8 mouse cellular contexts compared by ENCODE assay signal in the genomic region with DNA sequence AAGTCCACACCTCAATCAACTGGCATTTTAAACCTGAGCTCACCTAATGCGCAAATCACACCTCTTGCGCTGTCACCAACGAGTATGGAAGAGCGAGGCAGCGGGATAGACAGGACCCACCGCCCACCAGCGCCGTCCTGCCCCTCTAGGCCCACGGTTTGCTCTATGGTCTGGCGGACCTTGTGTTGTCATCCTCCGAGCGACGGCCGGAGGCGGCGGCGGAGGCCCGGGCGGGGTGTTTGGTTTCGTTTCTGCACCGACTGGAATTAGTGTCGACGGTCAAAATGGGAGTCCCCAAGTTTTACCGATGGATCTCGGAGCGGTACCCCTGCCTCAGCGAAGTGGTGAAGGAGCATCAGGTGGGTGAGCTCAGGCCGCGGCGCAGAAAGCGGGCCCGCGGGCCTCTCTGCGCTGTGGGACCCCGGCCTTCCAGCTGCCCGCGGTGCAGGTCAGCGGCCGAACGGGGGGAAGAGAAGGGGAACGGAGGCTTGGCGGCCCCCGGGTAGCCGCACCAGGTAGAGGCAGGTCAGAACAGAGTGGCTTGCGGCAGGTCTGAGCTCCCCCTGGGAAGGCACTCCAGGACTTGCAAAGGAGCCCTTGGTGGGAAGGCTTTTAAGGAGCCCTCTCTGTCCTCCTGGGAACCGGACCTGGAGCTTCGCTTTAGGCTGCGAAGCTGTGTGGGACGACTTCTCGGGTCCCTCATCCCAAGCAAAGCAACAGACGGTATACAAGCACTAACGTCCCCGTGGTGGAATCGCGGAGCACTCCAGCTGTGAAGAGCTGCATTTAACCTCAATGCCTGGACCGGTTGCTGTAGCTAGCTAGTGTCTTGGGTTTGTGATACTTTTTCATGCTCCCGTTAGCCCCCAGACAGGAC. TPM values are rescaled to one million over a fixed set of nuclear protein-coding genes. Genes with fewer than 3 reads are reported as not detected.
A peak's percentile ranks its signal among the peaks of the same experiment; 100 is the strongest.
DNase-seq lines count a peak whose midpoint lies in the region; ATAC-seq and TF ChIP-seq lines count a peak whose summit lies in the region.

Gene Xrn1, plus strand, starts transcription at position 176 of the 877 bp plus-strand sequence.

- DNase-seq in ES-E14 (ENCODE audit: low read depth, low spot score) = peak; percentile 90
- DNase-seq in cerebellum, adult 11-12 months = peak; percentile 88
- DNase-seq in heart, postnatal 36 days = peak; percentile 93 to 94
- DNase-seq in layer of hippocampus, adult 2 months (ENCODE audit: low spot score in 2 of 2) = peak; percentile 89 to 93
- peak; percentile 97 for DNase-seq in lung, embryonic 14.5 days
- peak; percentile 92 for DNase-seq in thymus, adult 2 months

- in situ Hi-C loops in ES-E14 (cut with MboI; ENCODE audit: low sequenced_read_pairs in 2 of 2, unreplicated experiment in 2 of 2) = no loop called here

- peak; percentile 45; the same call in 1 of the 2 replicates for TF ChIP-seq POLR2A in olfactory bulb, adult 2 months (IDR thresholded peaks at IDR 0.05; ENCODE audit: insufficient read depth, low read depth, low read length)
- TF ChIP-seq POLR2A in thymus, adult 2 months (IDR thresholded peaks at IDR 0.05; ENCODE audit: control insufficient read depth, extremely low read depth, insufficient read depth, low read length, poor library complexity) = peak; percentile 85

- intact Hi-C loops in heart, postnatal 36 days (cut with DNase I) = loop anchor here (5.0 to 10.0 kb wide), 3 partner anchors 162 to 440 kb away; partner anchors contain the start of genes Gk5 and U2surp

- no peaks in the 10 kb centered on the region for H3K36me3 ChIP-seq in ES-E14 (ENCODE audit: control insufficient read depth, insufficient read depth, low read length, poor library complexity, severe bottlenecking)
- H3K36me3 ChIP-seq in forebrain, embryonic 16.5 days (ENCODE audit: control insufficient read depth, insufficient read depth) = peaks cover 3% of the 10 kb centered on the region; the same call in 1 of the 2 replicates
- peaks cover 22% of the 10 kb centered on the region; the same call in 1 of the 2 replicates for H3K36me3 ChIP-seq in lung, embryonic 14.5 days (ENCODE audit: insufficient read depth)
- H3K36me3 ChIP-seq in thymus, adult 2 months (ENCODE audit: control insufficient read depth, insufficient read depth, low read length) = no peaks in the 10 kb centered on the region

- peak within 1 kb of the TSS; percentile 45 for H3K27ac ChIP-seq in ES-E14 (ENCODE audit: insufficient read depth, low read depth, low read length, poor library complexity, severe bottlenecking)
- peak within 1 kb of the TSS; percentile 75 for H3K27ac ChIP-seq in forebrain, embryonic 16.5 days (ENCODE audit: low read length)
- peak within 1 kb of the TSS; percentile 94 for H3K27ac ChIP-seq in layer of hippocampus, adult 2 months
- H3K27ac ChIP-seq in lung, embryonic 14.5 days (ENCODE audit: low read depth) = peak within 1 kb of the TSS; percentile 95
- H3K27ac ChIP-seq in olfactory bulb, adult 2 months (ENCODE audit: insufficient read depth, low read depth, low read length) = peak within 1 kb of the TSS; percentile 46
- peak within 1 kb of the TSS; percentile 68 for H3K27ac ChIP-seq in thymus, adult 2 months (ENCODE audit: control insufficient read depth, insufficient read depth, low read length)

- no peak for TF ChIP-seq CTCF in layer of hippocampus, adult 2 months (conservative IDR thresholded peaks at IDR 0.05)
- no peak for TF ChIP-seq CTCF in lung, embryonic 14.5 days (IDR thresholded peaks at IDR 0.05; ENCODE audit: low read depth)
- TF ChIP-seq CTCF in olfactory bulb, adult 2 months (IDR thresholded peaks at IDR 0.05; ENCODE audit: insufficient read depth, low read depth, low read length) = no peak
- TF ChIP-seq CTCF in thymus, adult 2 months (IDR thresholded peaks at IDR 0.05; ENCODE audit: borderline replicate concordance, control insufficient read depth, extremely low read depth, insufficient read depth, low read length, poor library complexity) = no peak; the same call in 1 of the 2 replicates

- H3K9ac ChIP-seq in ES-E14 (ENCODE audit: insufficient read depth, low read depth, low read length, poor library complexity, severe bottlenecking) = peak within 1 kb of the TSS; percentile 90
- H3K9ac ChIP-seq in forebrain, embryonic 16.5 days (replicated peaks; ENCODE audit: low read depth, low read length) = peak within 1 kb of the TSS; percentile 86
- peak within 1 kb of the TSS; percentile 99 for H3K9ac ChIP-seq in lung, embryonic 14.5 days

- H3K4me2 ChIP-seq in forebrain, embryonic 16.5 days (ENCODE audit: low read length) = peak within 1 kb of the TSS; percentile 79
- peak within 1 kb of the TSS; percentile 73 for H3K4me2 ChIP-seq in lung, embryonic 14.5 days

- H3K27me3 ChIP-seq in forebrain, embryonic 16.5 days (replicated peaks; ENCODE audit: control insufficient read depth, insufficient read depth, low read length) = no peaks in the 10 kb centered on the region
- H3K27me3 ChIP-seq in lung, embryonic 14.5 days (ENCODE audit: insufficient read depth, low read length) = no peaks in the 10 kb centered on the region
- no peaks in the 10 kb centered on the region for H3K27me3 ChIP-seq in thymus, adult 2 months (ENCODE audit: control insufficient read depth, insufficient read depth, low read length)

- H3K4me1 ChIP-seq in ES-E14 (ENCODE audit: control insufficient read depth in 2 of 2, insufficient read depth in 2 of 2, low read length in 2 of 2, poor library complexity in 1 of 2) = peaks cover 0 to 7% of the 10 kb centered on the region in 2 experiments; a peak in 1 of 4 replicates
- peaks cover 6% of the 10 kb centered on the region; the same call in 1 of the 2 replicates for H3K4me1 ChIP-seq in forebrain, embryonic 16.5 days (replicated peaks; ENCODE audit: control insufficient read depth, insufficient read depth, low read length)
- no peaks in the 10 kb centered on the region for H3K4me1 ChIP-seq in lung, embryonic 14.5 days (ENCODE audit: insufficient read depth)
- peaks cover 6% of the 10 kb centered on the region; the same call in 1 of the 2 replicates for H3K4me1 ChIP-seq in olfactory bulb, adult 2 months (ENCODE audit: control insufficient read depth, insufficient read depth, low read length)
- peaks cover 12% of the 10 kb centered on the region for H3K4me1 ChIP-seq in thymus, adult 2 months (replicated peaks; ENCODE audit: control insufficient read depth, insufficient read depth, low read length)

- peak within 1 kb of the TSS; percentile 87 for H3K4me3 ChIP-seq in ES-E14 (ENCODE audit: insufficient read depth in 1 of 2, low read depth in 1 of 2, low read length in 2 of 2, poor library complexity in 1 of 2, severe bottlenecking in 1 of 2)
- H3K4me3 ChIP-seq in forebrain, embryonic 16.5 days (replicated peaks; ENCODE audit: low read length) = peak within 1 kb of the TSS; percentile 98
- H3K4me3 ChIP-seq in layer of hippocampus, adult 2 months = peak within 1 kb of the TSS; percentile 95
- peak within 1 kb of the TSS; percentile 99 for H3K4me3 ChIP-seq in lung, embryonic 14.5 days (ENCODE audit: low read depth, low read length)
- peak within 1 kb of the TSS; percentile 76 for H3K4me3 ChIP-seq in olfactory bulb, adult 2 months (ENCODE audit: insufficient read depth, low read depth, low read length)
- peak within 1 kb of the TSS; percentile 91 for H3K4me3 ChIP-seq in thymus, adult 2 months (ENCODE audit: control insufficient read depth, insufficient read depth, low read length)

- peak; percentile 99 for ATAC-seq in forebrain, embryonic 16.5 days
- ATAC-seq in lung, embryonic 14.5 days (ENCODE audit: insufficient read depth) = peak; percentile 100

- under 1% methylated on average over 57 of the region's 57 CpGs for WGBS in forebrain, embryonic 16.5 days
- under 1% methylated on average over 57 of the region's 57 CpGs for WGBS in lung, embryonic 14.5 days
- WGBS in olfactory bulb, adult 2 months = under 1% methylated on average over 57 of the region's 57 CpGs
- under 1% methylated on average over 57 of the region's 57 CpGs for WGBS in thymus, adult 2 months

- H3K9me3 ChIP-seq in ES-E14 (ENCODE audit: control insufficient read depth, insufficient read depth, low read depth, low read length) = no peaks in the 10 kb centered on the region
- no peaks in the 10 kb centered on the region for H3K9me3 ChIP-seq in forebrain, embryonic 16.5 days (ENCODE audit: control insufficient read depth, low read length)
- no peaks in the 10 kb centered on the region for H3K9me3 ChIP-seq in lung, embryonic 14.5 days (ENCODE audit: low read depth, low read length)

TF ChIP-seq in ES-E14, 5 proteins besides CTCF, POLR2A, EP300 and RAD21:
- TF ChIP-seq MAFK (IDR thresholded peaks at IDR 0.05; ENCODE audit: insufficient read depth, low read depth, low read length) (no peak), HCFC1 (IDR thresholded peaks at IDR 0.05; ENCODE audit: borderline replicate concordance, insufficient read depth, low read length) (peak; percentile 80)
TF ChIP-seq in ES-E14: peak in this region for 1.

RNA-seq across cellular contexts. Expression of gene Xrn1, which starts in this region (rescaled TPM):
- 15.2 and 16.5 TPM in 2 replicates for total RNA-seq in ES-E14 (2012; rRNA removed)
- polyA plus RNA-seq in forebrain, embryonic 16.5 days (2015; fragmentation: Nextera tagmentation; extraction: Ambion mirVana) = 18.3 and 19.1 TPM in 2 replicates
- 10 to 100 TPM; 16.1 to 16.8 TPM for total RNA-seq in heart, postnatal 36 days (2021)
- 10 to 100 TPM; 27.8 to 33.1 TPM for total RNA-seq in layer of hippocampus, adult 2 months (2021)
- 21.1 and 22.7 TPM in 2 replicates for polyA plus RNA-seq in lung, embryonic 14.5 days (2014; fragmentation: Nextera tagmentation; extraction: Ambion mirVana)
- 160 TPM in 1 of 2 replicates, not detected in the other for polyA plus RNA-seq in olfactory bulb, adult 2 months (2012; ENCODE audit: insufficient read depth, insufficient read length, low replicate concordance, missing spikeins)
- 15.7 and 16.2 TPM in 2 replicates for polyA plus RNA-seq in thymus, adult 2 months (2012; rRNA removed)

Comparison
In these comparisons a context has a peak if more than half of its experiments do, and no peak if none do; other contexts are left out.
1. Peak in every context shown above with its lines: DNase-seq, ATAC-seq, H3K4me3 ChIP-seq and H3K27ac ChIP-seq.
2. H3K27ac ChIP-seq: peak in every context shown above with its lines; median percentile 95 in lung, embryonic 14.5 days; 94 in layer of hippocampus, adult 2 months; 75 in forebrain, embryonic 16.5 days; 68 in thymus, adult 2 months; 46 in olfactory bulb, adult 2 months; 45 in ES-E14.